Mouse (Mus musculus) limb, embryonic 14.5 days (tissue): ENCODE measurements at regions not wholly inside any gene's neighbourhood (a gene's known extent, or its start where the extent isn't known, plus 50 kb on each side); places are given as distances from the start of the nearest gene placed in this dataset.

Source experiments
- ATAC-seq: fragments of 200-750 bp; cut with Nextera tagmentation; 2 replicates; pipeline ENCODE4 v1.8.0; 2017; ENCODE audit warnings: low read depth, moderate number of reproducible peaks, moderate TSS enrichment; ENCODE audit not compliant: low FRiP score
- DNase-seq: peaks from one replicate; pipeline ENCODE4 v3.0.0-alpha.2; 2015; ENCODE audit warnings: low spot score
- H3K27ac ChIP-seq: fragments of 300-500 bp; sonication (generic); replicated peaks from 2 replicates; pipeline ENCODE4 v1.5.1; 2014; ENCODE audit warnings: low read depth, mild to moderate bottlenecking, low read length, moderate library complexity, mixed read lengths
- H3K27me3 ChIP-seq: fragments of 300-500 bp; sonication (generic); 2 replicates; pipeline ENCODE4 v1.6.1; 2014; ENCODE audit warnings: low read length, mixed read lengths; ENCODE audit not compliant: control insufficient read depth, insufficient read depth
- H3K36me3 ChIP-seq: fragments of 300-500 bp; sonication (generic); 2 replicates; pipeline ENCODE4 v1.6.1; 2014; ENCODE audit warnings: mild to moderate bottlenecking, low read length, moderate library complexity, mixed read lengths; ENCODE audit not compliant: control insufficient read depth, insufficient read depth
- H3K4me1 ChIP-seq: fragments of 300-500 bp; sonication (generic); 2 replicates; pipeline ENCODE4 v1.6.1; 2014; ENCODE audit warnings: antibody characterized with exemption, low read length, mixed read lengths; ENCODE audit not compliant: control insufficient read depth, insufficient read depth
- H3K4me2 ChIP-seq: fragments of 300-500 bp; sonication (generic); replicated peaks from 2 replicates; pipeline ENCODE4 v1.6.1; 2014; ENCODE audit warnings: low read depth, mild to moderate bottlenecking, low read length, moderate library complexity; ENCODE audit not compliant: severe bottlenecking
- H3K4me3 ChIP-seq: fragments of 300-500 bp; sonication (generic); replicated peaks from 2 replicates; pipeline ENCODE4 v1.5.1; 2014; ENCODE audit warnings: low read length
- H3K9ac ChIP-seq: fragments of 300-500 bp; sonication (generic); 2 replicates; pipeline ENCODE4 v1.6.1; 2014; ENCODE audit warnings: mild to moderate bottlenecking, low read depth, low read length, moderate library complexity; ENCODE audit not compliant: severe bottlenecking
- H3K9me3 ChIP-seq: fragments of 300-500 bp; sonication (generic); 2 replicates; pipeline ENCODE4 v1.6.1; 2016; ENCODE audit warnings: low read length; ENCODE audit not compliant: control insufficient read depth
- POLR2A ChIP-seq: fragments of 200-500 bp; IDR thresholded peaks from 2 replicates; pipeline ENCODE4 v1.8.0; 2012; ENCODE audit warnings: inconsistent platforms, mild to moderate bottlenecking, moderate library complexity, borderline replicate concordance; ENCODE audit not compliant: insufficient read depth, insufficient read length; ENCODE audit errors: extremely low read depth
- WGBS: fragments of 180-500 bp; shearing (Covaris S2); extraction: QIAGEN DNeasy Blood & Tissue Kit; methylation state at CpG from one replicate; pipeline ENCODE4 v1.1.7; 2014; 5-methylcytosine and 5-hydroxymethylcytosine counted together

- no peak for DNase-seq
- no peak overlapping the region for H3K27ac ChIP-seq
- H3K4me2 ChIP-seq = no peak overlapping the region
- 0 out of 2 replicates have a peak, but pooled peaks cover 3% of the 10 kb centered on the region for H3K9me3 ChIP-seq
- no peak for TF ChIP-seq POLR2A
- ATAC-seq = no peak
- H3K27me3 ChIP-seq = no peaks in the 10 kb centered on the region
- 67% methylated on average over 12 of the region's 12 CpGs for WGBS
- no peaks in the 10 kb centered on the region for H3K4me1 ChIP-seq
- H3K9ac ChIP-seq = no peak overlapping the region
- no peaks in the 10 kb centered on the region for H3K36me3 ChIP-seq
- no peak overlapping the region for H3K4me3 ChIP-seq
Observed at GRCm38 (mm10) chr3:129400092-129400924, 67.8 kb upstream of the Enpep start.

GRCm38 (mm10) chr3:129411389-129412054 lies 79.0 kb upstream of the Enpep start:
- Histone ChIP-seq H3K9ac (no peak overlapping the region), H3K27ac (no peak overlapping the region), H3K4me1 (no peaks in the 10 kb centered on the region), H3K4me3 (no peak overlapping the region), H3K9me3 (no peaks in the 10 kb centered on the region), H3K36me3 (no peaks in the 10 kb centered on the region), H3K4me2 (no peak overlapping the region), H3K27me3 (no peaks in the 10 kb centered on the region)
- ATAC-seq (no peak), DNase-seq (no peak)
- WGBS = 83% methylated on average over 13 of the region's 13 CpGs
- TF ChIP-seq POLR2A = no peak

- Histone ChIP-seq H3K9ac (no peak overlapping the region), H3K4me1 (no peaks in the 10 kb centered on the region), H3K4me3 (no peak overlapping the region), H3K9me3 (no peaks in the 10 kb centered on the region), H3K4me2 (no peak overlapping the region), H3K36me3 (no peaks in the 10 kb centered on the region), H3K27me3 (no peaks in the 10 kb centered on the region), H3K27ac (no peak overlapping the region)
- no peak for TF ChIP-seq POLR2A
- 27% methylated on average over 11 of the region's 11 CpGs for WGBS
- DNase-seq (peak; percentile 27), ATAC-seq (no peak)
Observed at GRCm38 (mm10) chr3:129412126-129412960, 79.8 kb upstream of the Enpep start.

GRCm38 (mm10) chr3:129412961-129413246 lies 80.4 kb upstream of the Enpep start:
- Histone ChIP-seq H3K9me3 (no peaks in the 10 kb centered on the region), H3K9ac (no peak overlapping the region), H3K4me1 (no peaks in the 10 kb centered on the region), H3K4me2 (no peak overlapping the region), H3K27ac (no peak overlapping the region), H3K27me3 (no peaks in the 10 kb centered on the region), H3K4me3 (no peak overlapping the region), H3K36me3 (no peaks in the 10 kb centered on the region)
- DNase-seq (no peak), ATAC-seq (no peak)
- WGBS = 65% methylated on average over 8 of the region's 8 CpGs
- TF ChIP-seq POLR2A = no peak

GRCm38 (mm10) chr3:129415656-129416055 lies 83.1 kb upstream of the Enpep start:
- no peak for TF ChIP-seq POLR2A
- H3K4me1 ChIP-seq = no peaks in the 10 kb centered on the region
- no peak overlapping the region for H3K4me2 ChIP-seq
- DNase-seq (no peak), ATAC-seq (no peak)
- no peak overlapping the region for H3K4me3 ChIP-seq
- no peak overlapping the region for H3K9ac ChIP-seq
- no peaks in the 10 kb centered on the region for H3K27me3 ChIP-seq
- 49% methylated on average over 5 of the region's 5 CpGs for WGBS
- no peaks in the 10 kb centered on the region for H3K36me3 ChIP-seq
- H3K9me3 ChIP-seq = no peaks in the 10 kb centered on the region
- H3K27ac ChIP-seq = no peak overlapping the region
